Mouse (Mus musculus) kidney, adult 9 months (tissue): ENCODE data around the gene Neurl1b.
A peak's percentile ranks its signal among the peaks of the same experiment; 100 is the strongest.

Source experiments
- DNase-seq: peaks from one replicate; pipeline ENCODE4 v3.0.0; 2022

Gene Neurl1b

GRCm38 (mm10) chr17:26458049-26458448 is 43.4 kb downstream of the Neurl1b start:
- DNase-seq: no peak

GRCm38 (mm10) chr17:26462634-26463170 is 48.1 kb downstream of the Neurl1b start:
- DNase-seq: peak; percentile 86

- no peak for DNase-seq
These were observed 48.8 kb downstream of the Neurl1b start for GRCm38 (mm10) chr17:26463432-26463831.

- DNase-seq: no peak
These were observed 49.4 kb downstream of the Neurl1b start for GRCm38 (mm10) chr17:26463984-26464383.

GRCm38 (mm10) chr17:26464481-26464880 is 49.9 kb downstream of the Neurl1b start:
- no peak for DNase-seq

GRCm38 (mm10) chr17:26464972-26465371 is 50.3 kb downstream of the Neurl1b start:
- DNase-seq: peak; percentile 88

- DNase-seq: peak; percentile 86
These were observed 52.1 kb downstream of the Neurl1b start for GRCm38 (mm10) chr17:26466741-26467150.

GRCm38 (mm10) chr17:26467619-26468018 is 53.0 kb downstream of the Neurl1b start:
- no peak for DNase-seq

- DNase-seq: no peak
These were observed 53.7 kb downstream of the Neurl1b start for GRCm38 (mm10) chr17:26468102-26468894.

- no peak for DNase-seq
These were observed 62.2 kb downstream of the Neurl1b start for GRCm38 (mm10) chr17:26476871-26477270.

GRCm38 (mm10) chr17:26478672-26479071 is 64.0 kb downstream of the Neurl1b start:
- DNase-seq: no peak

GRCm38 (mm10) chr17:26479619-26480018 is 65.0 kb downstream of the Neurl1b start:
- no peak for DNase-seq

- no peak for DNase-seq
These were observed 66.3 kb downstream of the Neurl1b start for GRCm38 (mm10) chr17:26480956-26481355.

GRCm38 (mm10) chr17:26484626-26485421 is 70.2 kb downstream of the Neurl1b start:
- no peak for DNase-seq

GRCm38 (mm10) chr17:26487266-26487665 is 72.6 kb downstream of the Neurl1b start:
- peak; percentile 41 for DNase-seq

- DNase-seq: no peak
These were observed 73.3 kb downstream of the Neurl1b start for GRCm38 (mm10) chr17:26487917-26488316.

GRCm38 (mm10) chr17:26488711-26489403 is 74.2 kb downstream of the Neurl1b start:
- peak; percentile 53 for DNase-seq

- DNase-seq: no peak
These were observed 75.4 kb downstream of the Neurl1b start for GRCm38 (mm10) chr17:26490072-26490471.

- DNase-seq: peak; percentile 50
These were observed 76.3 kb downstream of the Neurl1b start for GRCm38 (mm10) chr17:26490910-26491309.

- DNase-seq: no peak
These were observed 77.6 kb downstream of the Neurl1b start for GRCm38 (mm10) chr17:26492246-26492645.

GRCm38 (mm10) chr17:26494642-26495468 is 80.2 kb downstream of the Neurl1b start:
- no peak for DNase-seq
